Comparison of ENCODE assay signal across 10 mouse cellular contexts in genomic region chr15:63895560-63896353, GRCm38 (mm10). TPM values are rescaled to one million over a fixed set of nuclear protein-coding genes. Genes with fewer than 3 reads are reported as not detected.
DNase-seq lines count a peak whose midpoint lies in the region; ATAC-seq and TF ChIP-seq lines count a peak whose summit lies in the region.
"Not testable (repeated sequence)": the region's sequence is repeated elsewhere in the genome, so short reads cannot be mapped to it uniquely, and the experiment has no call there.
"Had no signal": no experiment of that assay in that cellular context is flagged by ENCODE, and none has a peak within 500 bp of the region (broad histone marks: within the 10 kb centered on the region; RNA-seq: fewer than 3 reads in every experiment).

No protein-coding gene starts in this region.

- H3K27me3 ChIP-seq in intestine, postnatal 0 days (replicated peaks; ENCODE audit: control insufficient read depth, insufficient read depth, low read length); limb, embryonic 14.5 days (ENCODE audit: control insufficient read depth, insufficient read depth, low read length): not testable (repeated sequence)

- H3K9me3 ChIP-seq in intestine, postnatal 0 days (ENCODE audit: control insufficient read depth); limb, embryonic 14.5 days (ENCODE audit: control insufficient read depth, low read length): not testable (repeated sequence)

- DNase-seq in 416B (ENCODE audit: low read depth): peak; percentile 80
- DNase-seq in adrenal gland, adult (ENCODE audit: inconsistent age in 2 of 2, low spot score in 1 of 2): peak; percentile 9 to 61
- DNase-seq in cerebellum, postnatal 14 days: peak; percentile 39 to 54
- not testable (repeated sequence) for DNase-seq in gastrocnemius, adult 2 months
- peak; percentile 39 for DNase-seq in limb, embryonic 14.5 days (ENCODE audit: low spot score)
- DNase-seq in spleen, adult 12 weeks (ENCODE audit: low spot score): peak; percentile 20

- H3K4me1 ChIP-seq in intestine, postnatal 0 days (replicated peaks; ENCODE audit: control insufficient read depth, insufficient read depth, low read length); limb, embryonic 14.5 days (ENCODE audit: control insufficient read depth, insufficient read depth, low read length): not testable (repeated sequence)

- H3K9ac ChIP-seq in intestine, postnatal 0 days (ENCODE audit: low read depth, low read length); limb, embryonic 14.5 days (ENCODE audit: low read depth, low read length, severe bottlenecking): not testable (repeated sequence)

- H3K27ac ChIP-seq in gastrocnemius, adult 2 months; intestine, postnatal 0 days (ENCODE audit: low read depth, low read length); limb, embryonic 14.5 days (replicated peaks; ENCODE audit: low read depth, low read length): not testable (repeated sequence)

- not testable (repeated sequence) for ATAC-seq in intestine, postnatal 0 days; limb, embryonic 14.5 days (ENCODE audit: low FRiP score, low read depth)
- peak; percentile 81 for ATAC-seq in megakaryocyte-erythroid progenitor cell, adult 5-6 weeks (replicated peaks; ENCODE audit: low FRiP score, low TSS enrichment, poor library complexity, severe bottlenecking)

- not testable (repeated sequence) for H3K36me3 ChIP-seq in intestine, postnatal 0 days (ENCODE audit: control insufficient read depth, insufficient read depth); limb, embryonic 14.5 days (ENCODE audit: control insufficient read depth, insufficient read depth, low read length)

- peak overlapping the region; percentile 44 for H3K4me2 ChIP-seq in intestine, postnatal 0 days (replicated peaks; ENCODE audit: low read depth)
- not testable (repeated sequence) for H3K4me2 ChIP-seq in limb, embryonic 14.5 days (replicated peaks; ENCODE audit: low read depth, low read length, severe bottlenecking)

- 43% methylated on average over 9 of the region's 9 CpGs for WGBS in intestine, postnatal 0 days
- 39% methylated on average over 9 of the region's 9 CpGs for WGBS in limb, embryonic 14.5 days

- peak overlapping the region; percentile 54 for H3K4me3 ChIP-seq in gastrocnemius, adult 2 months
- H3K4me3 ChIP-seq in intestine, postnatal 0 days (ENCODE audit: low read depth, low read length); limb, embryonic 14.5 days (replicated peaks; ENCODE audit: low read length): not testable (repeated sequence)

- TF ChIP-seq POLR2A in limb, embryonic 14.5 days (IDR thresholded peaks at IDR 0.05; ENCODE audit: borderline replicate concordance, extremely low read depth, insufficient read depth, insufficient read length): not testable (repeated sequence)

- peak; percentile 57 for TF ChIP-seq CTCF in gastrocnemius, adult 2 months (IDR thresholded peaks at IDR 0.05)
- TF ChIP-seq CTCF in intestine, postnatal 0 days (IDR thresholded peaks at IDR 0.05; ENCODE audit: low read depth): peak; percentile 79

- intact Hi-C loops in gastrocnemius, adult 2 months (cut with DNase I): loop anchor here (5.0 kb wide), 1 partner anchor 217 kb away; no protein-coding TSS in a partner anchor

RNA-seq across cellular contexts. Expression of gene Gsdmc4, which starts 16.3 kb away (rescaled TPM):
- total RNA-seq in gastrocnemius, adult 2 months (2021): not detected
- polyA plus RNA-seq in intestine, postnatal 0 days (2015; fragmentation: Nextera tagmentation; extraction: Ambion mirVana): 7.9 and 10.1 TPM in 2 replicates
- polyA plus RNA-seq in limb, embryonic 14.5 days (2012; rRNA removed): 0.08 and 0.09 TPM in 2 replicates
- not detected in 2 replicates for polyA plus RNA-seq in limb, embryonic 14.5 days (2014; fragmentation: Nextera tagmentation; extraction: Ambion mirVana)
- not detected in 2 replicates for total RNA-seq in megakaryocyte-erythroid progenitor cell, adult 5-6 weeks (2014; fragmentation: Nextera tagmentation)
- total RNA-seq in megakaryocyte-erythroid progenitor cell, adult 5-6 weeks (2017): not detected in 2 replicates
- total RNA-seq: layer of hippocampus, postnatal 14 days had no signal
- polyA plus RNA-seq: neural tube, embryonic 15.5 days had no signal

RNA-seq across cellular contexts. Expression of gene Gsdmc3, which starts 17.4 kb away (rescaled TPM):
- not detected for total RNA-seq in gastrocnemius, adult 2 months (2021)
- polyA plus RNA-seq in intestine, postnatal 0 days (2015; fragmentation: Nextera tagmentation; extraction: Ambion mirVana): 3.3 and 4.0 TPM in 2 replicates
- polyA plus RNA-seq in limb, embryonic 14.5 days (2012; rRNA removed): 0.03 TPM in 1 of 2 replicates, not detected in the other
- polyA plus RNA-seq in limb, embryonic 14.5 days (2014; fragmentation: Nextera tagmentation; extraction: Ambion mirVana): 0.08 TPM in 1 of 2 replicates, not detected in the other
- total RNA-seq in megakaryocyte-erythroid progenitor cell, adult 5-6 weeks (2014; fragmentation: Nextera tagmentation): not detected in 2 replicates
- not detected in 2 replicates for total RNA-seq in megakaryocyte-erythroid progenitor cell, adult 5-6 weeks (2017)
- total RNA-seq: layer of hippocampus, postnatal 14 days had no signal
- polyA plus RNA-seq: neural tube, embryonic 15.5 days had no signal

RNA-seq across cellular contexts. Expression of gene Gsdmc2, which starts 50.8 kb away (rescaled TPM):
- not detected for total RNA-seq in gastrocnemius, adult 2 months (2021)
- polyA plus RNA-seq in intestine, postnatal 0 days (2015; fragmentation: Nextera tagmentation; extraction: Ambion mirVana): 6.9 and 11.0 TPM in 2 replicates
- polyA plus RNA-seq in limb, embryonic 14.5 days (2012; rRNA removed): 0.10 TPM in 1 of 2 replicates, not detected in the other
- polyA plus RNA-seq in limb, embryonic 14.5 days (2014; fragmentation: Nextera tagmentation; extraction: Ambion mirVana): not detected in 2 replicates
- not detected in 2 replicates for total RNA-seq in megakaryocyte-erythroid progenitor cell, adult 5-6 weeks (2014; fragmentation: Nextera tagmentation)
- total RNA-seq in megakaryocyte-erythroid progenitor cell, adult 5-6 weeks (2017): not detected in 2 replicates
- total RNA-seq: layer of hippocampus, postnatal 14 days had no signal
- polyA plus RNA-seq: neural tube, embryonic 15.5 days had no signal
